Mouse (Mus musculus) CD4-positive, CD25-positive, alpha-beta regulatory T cell, adult 2 months (primary cell): ENCODE measurements at regions not wholly inside any gene's neighbourhood (a gene's known extent, or its start where the extent isn't known, plus 50 kb on each side); places are given as distances from the start of the nearest gene placed in this dataset.

ENCODE experiments used
- DNase-seq: peaks from one replicate; pipeline ENCODE4 v3.0.0-alpha.2; 2012; ENCODE audit warnings: low read depth, low spot score

GRCm38 (mm10) chr2:9791970-9792369 lies 89.1 kb upstream of the 4930412O13Rik start:
- DNase-seq, result no peak

DNA sequence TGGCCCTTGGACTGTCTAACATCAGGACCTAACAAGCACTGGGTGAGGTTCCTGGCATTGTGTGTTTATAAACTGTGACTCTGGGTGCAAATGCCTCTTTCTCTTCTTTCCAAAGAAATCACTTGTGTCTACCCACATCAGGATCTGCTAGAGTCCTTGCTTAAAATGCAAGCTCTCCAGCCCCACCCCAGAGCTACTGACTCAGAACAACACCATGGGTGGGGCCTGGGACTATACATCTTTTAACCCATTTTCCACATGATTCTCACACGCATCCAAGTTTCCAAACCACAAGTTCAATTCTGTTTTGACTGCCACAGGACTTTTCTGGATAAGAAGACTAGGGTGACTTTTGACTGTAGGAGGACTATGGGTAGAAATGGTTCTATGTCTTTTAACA lies 88.7 kb upstream of the 4930412O13Rik start:
- DNase-seq, result no peak

GRCm38 (mm10) chr2:9795401-9795800 lies 85.7 kb upstream of the 4930412O13Rik start:
- no peak for DNase-seq

DNA sequence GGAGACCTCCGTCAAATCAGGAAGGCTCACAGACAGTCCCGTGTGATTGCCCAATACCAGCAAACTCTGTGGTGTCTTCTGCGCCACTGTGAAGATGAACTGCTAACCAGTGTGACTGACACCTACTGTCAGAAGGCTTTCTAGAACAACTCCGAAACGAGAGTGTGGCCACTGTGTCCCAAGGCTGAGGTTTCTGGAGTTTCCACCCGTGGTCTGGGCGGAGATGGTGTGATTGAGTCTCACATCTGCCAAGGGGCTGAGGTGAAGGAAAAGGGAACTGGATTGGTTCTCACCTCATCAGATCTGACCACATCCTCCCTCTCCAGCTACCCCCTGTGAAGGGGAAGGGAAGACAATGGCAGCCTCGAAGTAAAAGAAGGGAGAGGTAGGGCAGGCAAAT lies 79.6 kb upstream of the 4930412O13Rik start:
- DNase-seq, result peak; percentile 40

- no peak for DNase-seq
Observed at GRCm38 (mm10) chr2:9804306-9804705, 76.7 kb upstream of the 4930412O13Rik start.

- DNase-seq, result no peak
Observed at GRCm38 (mm10) chr2:9805590-9805989, 75.5 kb upstream of the 4930412O13Rik start.
